Mouse (Mus musculus): ENCODE measurements around the gene Fam114a2. TPM values are rescaled to one million over a fixed set of nuclear protein-coding genes. Genes with fewer than 3 reads are reported as not detected.
A peak's percentile ranks its signal among the peaks of the same experiment; 100 is the strongest.

Fam114a2 gene
- polyA plus RNA-seq, 1 experiment from 2014 or later = 53.8 TPM

DNA sequence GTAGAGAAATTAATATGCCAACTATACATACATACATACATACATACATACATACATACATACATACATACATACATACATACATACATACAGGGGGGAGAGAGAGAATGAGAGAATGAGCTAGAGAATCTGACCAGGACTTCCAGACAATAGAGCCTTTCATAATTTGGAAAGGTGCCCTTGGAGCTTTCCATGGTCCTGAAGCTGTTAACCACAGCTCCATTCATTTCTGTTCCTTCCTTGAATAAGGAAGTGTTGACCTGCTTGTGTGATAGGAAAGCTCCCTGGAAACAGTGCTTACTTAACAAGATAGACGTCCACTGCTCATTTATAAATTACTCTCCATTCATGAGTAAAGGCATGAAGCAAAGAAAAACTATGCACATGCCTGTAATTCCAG lies 84.3 kb downstream of the Fam114a2 start:
- Histone ChIP-seq H3K36me3 (ENCODE audit: insufficient read depth) (no peaks in the 10 kb centered on the region), H3K27me3 (ENCODE audit: insufficient read depth, low read length) (no peaks in the 10 kb centered on the region), H3K27ac (ENCODE audit: low read depth) (no peak overlapping the region), H3K9me3 (ENCODE audit: low read depth, low read length) (no peaks in the 10 kb centered on the region), H3K9ac (no peak overlapping the region), H3K4me3 (ENCODE audit: low read depth, low read length) (no peak overlapping the region), H3K4me2 (no peak overlapping the region), H3K4me1 (ENCODE audit: insufficient read depth) (no peaks in the 10 kb centered on the region)
- peak; percentile 90 for DNase-seq
- ATAC-seq (ENCODE audit: insufficient read depth) = no peak
- 4% methylated on average over 1 of the region's 1 CpGs for WGBS
- no peak for TF ChIP-seq CTCF (IDR thresholded peaks at IDR 0.05; ENCODE audit: low read depth)

Other genes starting within 250 kb of the Fam114a2 start
- 46.9 and 48.4 TPM in 2 replicates for gene Mfap3, start within 50 bp of the Fam114a2 start, polyA plus RNA-seq (2014; fragmentation: Nextera tagmentation; extraction: Ambion mirVana)
- gene Galnt10, start 126.8 kb upstream of the Fam114a2 start, polyA plus RNA-seq (2014; fragmentation: Nextera tagmentation; extraction: Ambion mirVana) = 11.2 and 11.9 TPM in 2 replicates

Data from lung, embryonic 14.5 days (tissue).